Mouse (Mus musculus) forebrain, postnatal 0 days (tissue): ENCODE measurements around the gene Dlx2. TPM values are rescaled to one million over a fixed set of nuclear protein-coding genes. Genes with fewer than 3 reads are reported as not detected.

Source experiments
- ATAC-seq: fragments of 200-750 bp; cut with Nextera tagmentation; 2 replicates; pipeline ENCODE4 v1.8.0; 2017; ENCODE audit warnings: mild to moderate bottlenecking, moderate library complexity
- DNase-seq: peaks from one replicate; pipeline ENCODE4 v3.0.0-alpha.2; 2015
- H3K27ac ChIP-seq: fragments of 300-500 bp; sonication (generic); 2 replicates; pipeline ENCODE4 v1.5.1; 2014; ENCODE audit warnings: low read depth, mild to moderate bottlenecking, antibody characterized with exemption, low read length, moderate library complexity, mixed read lengths
- H3K27me3 ChIP-seq: fragments of 300-500 bp; sonication (generic); 2 replicates; pipeline ENCODE4 v1.6.1; 2014; ENCODE audit warnings: mild to moderate bottlenecking, low read length, mixed read lengths; ENCODE audit not compliant: insufficient read depth
- H3K36me3 ChIP-seq: fragments of 300-500 bp; sonication (generic); 2 replicates; pipeline ENCODE4 v1.6.1; 2014; ENCODE audit warnings: mild to moderate bottlenecking, moderate library complexity; ENCODE audit not compliant: insufficient read depth
- H3K4me1 ChIP-seq: fragments of 300-500 bp; sonication (generic); 2 replicates; pipeline ENCODE4 v1.6.1; 2014; ENCODE audit warnings: antibody characterized with exemption; ENCODE audit not compliant: insufficient read depth
- H3K4me2 ChIP-seq: fragments of 300-500 bp; sonication (generic); 2 replicates; pipeline ENCODE4 v1.6.1; 2014; ENCODE audit warnings: low read depth, mild to moderate bottlenecking, moderate library complexity
- H3K4me3 ChIP-seq: fragments of 300-500 bp; sonication (generic); 2 replicates; pipeline ENCODE4 v1.5.1; 2014; ENCODE audit warnings: low read depth, low read length, mixed read lengths
- H3K9ac ChIP-seq: fragments of 300-500 bp; sonication (generic); 2 replicates; pipeline ENCODE4 v1.6.1; 2014; ENCODE audit warnings: mild to moderate bottlenecking
- H3K9me3 ChIP-seq: fragments of 300-500 bp; sonication (generic); 2 replicates; pipeline ENCODE4 v1.6.1; 2016; ENCODE audit warnings: low read length
- CTCF ChIP-seq: sonication (generic); IDR thresholded peaks from 2 replicates; pipeline ENCODE4 v1.5.1; 2016; ENCODE audit warnings: antibody characterized with exemption, control low read depth, low read depth
- WGBS: fragments of 180-500 bp; shearing (Covaris S2); extraction: QIAGEN DNeasy Blood & Tissue Kit; methylation state at CpG from one replicate; pipeline ENCODE4 v1.1.7; 2014; 5-methylcytosine and 5-hydroxymethylcytosine counted together
- polyA plus RNA-seq: library from polyadenylated mRNA; unstranded; fragments of >200 nt; fragmentation: Nextera tagmentation; extraction: Ambion mirVana; gene quantifications from 2 replicates; pipeline ENCODE4 v1.2.1, GENCODE M21; 2015
- total RNA-seq: library from RNA; depleted of rRNA; stranded (reverse); fragments of >200 nt; gene quantifications from 2 replicates; pipeline ENCODE4 v1.2.3, GENCODE M21; 2014; rRNA removed

Dlx2 gene
- total RNA-seq, result 19.3 and 28.1 TPM in 2 replicates
- polyA plus RNA-seq, result 40.0 and 43.1 TPM in 2 replicates

GRCm38 (mm10) chr2:71546640-71547071, at the start of gene Dlx2:
Gene Dlx2, minus strand, starts transcription at chr2:71546754.
- TF ChIP-seq CTCF, result no peak
- H3K9me3 ChIP-seq, result no peaks in the 10 kb centered on the region
- under 1% methylated on average over 37 of the region's 37 CpGs for WGBS
- H3K9ac ChIP-seq, result peak within 1 kb of the TSS; percentile 66
- H3K4me1 ChIP-seq, result no peaks in the 10 kb centered on the region
- H3K27me3 ChIP-seq, result peaks cover 35% of the 10 kb centered on the region
- DNase-seq (peak; percentile 83), ATAC-seq (peak; percentile 75)
- H3K27ac ChIP-seq, result peak within 1 kb of the TSS; percentile 84
- H3K4me3 ChIP-seq, result peak within 1 kb of the TSS; percentile 49
- H3K36me3 ChIP-seq, result no peaks in the 10 kb centered on the region
- peak within 1 kb of the TSS; percentile 69 for H3K4me2 ChIP-seq

- Histone ChIP-seq H3K36me3 (no peaks in the 10 kb centered on the region), H3K27ac (no peak overlapping the region), H3K4me2 (no peak overlapping the region), H3K4me1 (no peaks in the 10 kb centered on the region), H3K4me3 (no peak overlapping the region), H3K9me3 (no peaks in the 10 kb centered on the region), H3K27me3 (no peaks in the 10 kb centered on the region), H3K9ac (no peak overlapping the region)
- 86% methylated on average over 7 of the region's 7 CpGs for WGBS
- DNase-seq, result no peak
- TF ChIP-seq CTCF, result no peak
- ATAC-seq, result no peak
Observed at GRCm38 (mm10) chr2:71594466-71594865, 47.9 kb upstream of the Dlx2 start.

GRCm38 (mm10) chr2:71589114-71589513, 42.6 kb upstream of the Dlx2 start:
- no peak overlapping the region for H3K4me3 ChIP-seq
- 92% methylated on average over 9 of the region's 9 CpGs for WGBS

GRCm38 (mm10) chr2:71581488-71581887, 34.9 kb upstream of the Dlx2 start:
- Histone ChIP-seq H3K9me3 (no peaks in the 10 kb centered on the region), H3K4me2 (peak overlapping the region; percentile 92), H3K9ac (peak overlapping the region; percentile 61), H3K4me1 (no peaks in the 10 kb centered on the region), H3K4me3 (peak overlapping the region; percentile 57), H3K36me3 (no peaks in the 10 kb centered on the region), H3K27ac (no peak overlapping the region), H3K27me3 (no peaks in the 10 kb centered on the region)
- no peak for TF ChIP-seq CTCF
- ATAC-seq (peak; percentile 23; the same call in 1 of the 2 replicates), DNase-seq (no peak)
- 49% methylated on average over 5 of the region's 5 CpGs for WGBS

More at GRCm38 (mm10) chr2:71589114-71589513, 42.6 kb upstream of the Dlx2 start:
- H3K9ac ChIP-seq, result no peak overlapping the region
- no peaks in the 10 kb centered on the region for H3K36me3 ChIP-seq
- no peaks in the 10 kb centered on the region for H3K27me3 ChIP-seq
- H3K4me1 ChIP-seq, result no peaks in the 10 kb centered on the region
- H3K9me3 ChIP-seq, result no peaks in the 10 kb centered on the region
- no peak for TF ChIP-seq CTCF
- no peak overlapping the region for H3K4me2 ChIP-seq
- no peak for DNase-seq
- no peak overlapping the region for H3K27ac ChIP-seq
- no peak for ATAC-seq

GRCm38 (mm10) chr2:71580632-71581466, 34.3 kb upstream of the Dlx2 start:
- WGBS, result 11% methylated on average over 50 of the region's 50 CpGs
- no peak overlapping the region for H3K27ac ChIP-seq
- H3K9me3 ChIP-seq, result no peaks in the 10 kb centered on the region
- ATAC-seq (peak; percentile 96), DNase-seq (peak; percentile 74)
- peak overlapping the region; percentile 92 for H3K4me2 ChIP-seq
- H3K9ac ChIP-seq, result peak overlapping the region; percentile 61
- peak overlapping the region; percentile 57 for H3K4me3 ChIP-seq
- H3K36me3 ChIP-seq, result no peaks in the 10 kb centered on the region
- no peaks in the 10 kb centered on the region for H3K27me3 ChIP-seq
- no peaks in the 10 kb centered on the region for H3K4me1 ChIP-seq
- peak; percentile 67 for TF ChIP-seq CTCF

GRCm38 (mm10) chr2:71577059-71577458, 30.5 kb upstream of the Dlx2 start:
- Histone ChIP-seq H3K4me1 (no peaks in the 10 kb centered on the region), H3K27ac (no peak overlapping the region), H3K27me3 (no peaks in the 10 kb centered on the region), H3K9ac (no peak overlapping the region), H3K4me2 (no peak overlapping the region), H3K36me3 (no peaks in the 10 kb centered on the region), H3K4me3 (no peak overlapping the region), H3K9me3 (no peaks in the 10 kb centered on the region)
- WGBS, result 95% methylated on average over 2 of the region's 2 CpGs
- ATAC-seq (no peak), DNase-seq (no peak)
- TF ChIP-seq CTCF, result no peak

DNA sequence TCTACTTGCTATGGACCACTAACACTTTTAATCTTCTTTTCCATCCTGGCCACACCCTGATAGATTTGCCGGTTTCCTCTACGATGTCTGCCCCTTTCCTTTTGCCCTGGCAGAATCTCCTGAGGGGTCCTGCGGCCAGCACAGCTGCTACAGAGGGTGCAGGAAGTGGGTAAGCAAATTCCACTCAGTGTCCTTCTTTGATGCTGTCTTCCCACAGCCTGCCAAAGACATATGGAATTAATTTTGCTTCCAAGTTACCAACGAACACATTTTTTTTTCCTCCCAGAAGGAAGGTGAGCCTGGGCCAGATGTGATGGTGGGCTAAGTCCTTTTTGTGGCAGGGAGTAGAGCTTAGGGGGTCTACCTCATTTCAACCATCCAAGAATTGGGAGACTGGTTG, 27.2 kb upstream of the Dlx2 start:
- ATAC-seq, result no peak
- no peak overlapping the region for H3K4me3 ChIP-seq
- no peak overlapping the region for H3K9ac ChIP-seq
- no peak for DNase-seq
- H3K9me3 ChIP-seq, result no peaks in the 10 kb centered on the region
- 73% methylated on average over 4 of the region's 4 CpGs for WGBS
- no peak overlapping the region for H3K4me2 ChIP-seq
- no peaks in the 10 kb centered on the region for H3K27me3 ChIP-seq
- no peaks in the 10 kb centered on the region for H3K4me1 ChIP-seq
- H3K36me3 ChIP-seq, result no peaks in the 10 kb centered on the region
- no peak overlapping the region for H3K27ac ChIP-seq
- no peak for TF ChIP-seq CTCF
